Mouse (Mus musculus): ENCODE results near the gene Fam207a. TPM values are rescaled to one million over a fixed set of nuclear protein-coding genes. Genes with fewer than 3 reads are reported as not detected.

The Fam207a gene
- polyA plus RNA-seq, 1 experiment, result 10.4 TPM

DNA sequence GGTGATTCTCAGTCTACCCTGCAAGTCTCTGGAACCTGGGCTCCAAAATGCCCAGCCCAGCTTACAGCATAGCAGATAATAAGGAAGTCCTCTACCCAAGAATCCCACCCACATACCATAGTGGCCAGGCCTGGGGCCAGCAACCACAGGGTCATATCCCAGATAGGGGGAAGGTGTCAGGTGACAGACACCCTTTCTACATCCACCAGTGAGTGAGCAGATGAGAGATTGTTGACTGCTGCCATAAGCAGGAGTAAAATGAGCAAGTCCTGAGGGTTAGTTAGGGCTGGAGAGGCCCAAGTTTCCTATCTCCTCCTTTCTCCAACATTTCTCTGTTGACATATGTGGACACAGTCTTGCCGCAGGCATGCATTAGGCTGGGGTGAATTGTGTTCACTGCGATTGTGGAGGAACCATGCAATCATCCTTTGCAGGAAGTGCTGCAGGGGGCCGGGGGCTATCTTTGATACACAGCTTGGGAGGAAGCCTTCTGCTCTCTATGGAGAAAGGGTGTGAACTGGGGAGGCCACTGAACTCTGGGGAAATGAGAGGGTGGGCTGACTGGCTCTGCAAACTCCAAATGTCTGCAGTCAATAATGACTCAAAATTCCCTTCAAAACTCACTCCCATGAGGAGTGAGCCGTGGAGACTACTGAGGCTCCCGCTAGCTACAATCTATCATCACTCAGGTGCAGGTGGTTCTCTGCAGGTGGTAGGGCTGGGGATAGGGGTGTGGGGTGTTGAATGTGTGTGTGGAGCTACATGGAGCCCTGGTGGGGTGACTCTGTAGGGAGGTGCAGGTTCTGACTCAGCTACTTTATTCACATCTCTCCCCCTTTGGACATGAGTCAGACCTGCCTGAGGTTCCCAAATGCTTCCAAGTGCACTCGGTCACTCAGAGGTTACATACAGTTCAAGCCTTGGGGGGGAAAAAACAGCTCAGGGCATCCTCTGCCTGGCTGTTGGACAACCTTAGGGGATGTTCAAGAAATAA lies 15.7 kb upstream of the Fam207a start:
- Histone ChIP-seq H3K4me3 (ENCODE audit: control insufficient read depth, low read depth, low read length) (no peak overlapping the region), H3K27me3 (ENCODE audit: control insufficient read depth, insufficient read depth, low read length) (no peaks in the 10 kb centered on the region), H3K36me3 (ENCODE audit: control insufficient read depth, insufficient read depth, low read length) (no peaks in the 10 kb centered on the region), H3K4me1 (ENCODE audit: control insufficient read depth, insufficient read depth, low read length) (peaks cover 7% of the 10 kb centered on the region), H3K27ac (ENCODE audit: control insufficient read depth, insufficient read depth, low read depth, low read length) (no peak overlapping the region)
- TF ChIP-seq POLR2A (IDR thresholded peaks at IDR 0.05; ENCODE audit: control insufficient read depth, low read depth, low read length) (no peak), CTCF (IDR thresholded peaks at IDR 0.05; ENCODE audit: control insufficient read depth, insufficient read depth, insufficient replicate concordance, low read depth, low read length) (no peak)

DNA sequence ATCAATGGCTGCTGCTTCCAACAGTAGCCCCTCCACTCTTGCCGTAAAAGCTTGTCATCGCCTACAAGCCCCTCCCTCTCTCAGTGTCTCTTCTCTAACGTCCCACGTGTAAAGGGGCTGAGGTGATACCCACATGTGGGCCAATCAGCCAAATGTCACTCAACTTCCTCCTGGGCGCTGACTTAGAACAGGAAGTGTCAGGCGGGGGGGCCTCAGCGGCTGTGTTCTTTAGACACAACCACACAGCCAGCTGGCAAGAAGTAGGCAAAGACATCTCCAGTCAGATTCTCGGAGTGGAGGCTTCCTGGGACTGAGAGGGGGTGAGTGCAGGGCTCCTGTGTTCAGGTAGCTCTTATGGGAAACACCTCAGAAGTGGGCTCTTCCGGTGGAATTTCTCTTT lies 14.6 kb upstream of the Fam207a start, which contains the start of gene Itgb2:
Gene Itgb2, plus strand, starts transcription at position 113 of the 400 bp plus-strand sequence.
- no peak for TF ChIP-seq CTCF (IDR thresholded peaks at IDR 0.05; ENCODE audit: control insufficient read depth, insufficient read depth, insufficient replicate concordance, low read depth, low read length)
- no peak for TF ChIP-seq POLR2A (IDR thresholded peaks at IDR 0.05; ENCODE audit: control insufficient read depth, low read depth, low read length)
- Histone ChIP-seq H3K36me3 (ENCODE audit: control insufficient read depth, insufficient read depth, low read length) (no peaks in the 10 kb centered on the region), H3K4me1 (ENCODE audit: control insufficient read depth, insufficient read depth, low read length) (peaks cover 7% of the 10 kb centered on the region), H3K4me3 (ENCODE audit: control insufficient read depth, low read depth, low read length) (no peak within 1 kb of the TSS), H3K27me3 (ENCODE audit: control insufficient read depth, insufficient read depth, low read length) (no peaks in the 10 kb centered on the region), H3K27ac (ENCODE audit: control insufficient read depth, insufficient read depth, low read depth, low read length) (no peak within 1 kb of the TSS)

DNA sequence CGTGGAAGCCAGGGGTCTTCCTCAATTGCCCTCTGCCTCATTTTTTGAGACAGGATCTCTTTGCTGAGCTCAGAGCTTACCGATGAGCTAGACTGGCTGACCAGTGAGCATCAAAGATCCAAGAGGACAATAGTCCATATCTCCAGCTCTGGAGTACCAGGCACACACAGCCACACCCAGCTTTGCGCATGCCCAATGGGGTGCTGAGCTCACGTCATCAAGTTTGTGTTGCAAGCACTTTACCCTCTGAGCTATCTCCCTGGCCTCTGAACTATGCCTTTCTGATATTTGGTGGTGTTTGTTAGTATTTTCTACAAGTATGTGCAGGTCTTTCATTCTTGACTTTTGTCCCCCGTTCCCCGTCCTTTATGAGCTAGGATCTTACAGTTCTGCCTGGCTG lies 13.0 kb upstream of the Fam207a start:
- Histone ChIP-seq H3K4me1 (ENCODE audit: control insufficient read depth, insufficient read depth, low read length) (no peaks in the 10 kb centered on the region; the same call in 1 of the 2 replicates), H3K4me3 (ENCODE audit: control insufficient read depth, low read depth, low read length) (no peak overlapping the region), H3K27ac (ENCODE audit: control insufficient read depth, insufficient read depth, low read depth, low read length) (no peak overlapping the region), H3K36me3 (ENCODE audit: control insufficient read depth, insufficient read depth, low read length) (no peaks in the 10 kb centered on the region), H3K27me3 (ENCODE audit: control insufficient read depth, insufficient read depth, low read length) (no peaks in the 10 kb centered on the region)
- no peak for TF ChIP-seq POLR2A (IDR thresholded peaks at IDR 0.05; ENCODE audit: control insufficient read depth, low read depth, low read length)
- no peak for TF ChIP-seq CTCF (IDR thresholded peaks at IDR 0.05; ENCODE audit: control insufficient read depth, insufficient read depth, insufficient replicate concordance, low read depth, low read length)

DNA sequence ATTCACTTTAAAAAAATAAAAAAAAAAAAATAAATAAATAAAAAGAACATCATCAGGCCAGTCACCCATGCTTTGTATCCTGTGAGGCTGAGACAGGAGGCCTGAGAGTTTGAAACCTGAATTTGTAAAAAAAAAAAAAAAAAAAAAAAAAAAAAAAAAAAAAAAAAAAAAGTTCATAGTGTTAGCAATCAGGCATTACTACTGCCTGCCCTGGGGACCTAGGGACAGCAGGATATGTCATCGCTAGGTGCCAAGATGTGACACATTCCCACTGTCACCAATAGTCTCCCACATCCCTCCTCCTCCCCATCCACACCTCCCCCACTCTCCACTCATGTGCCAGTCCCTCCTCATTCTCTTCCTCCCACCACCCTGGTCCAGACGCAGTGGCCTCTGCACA lies 10.9 kb upstream of the Fam207a start:
- Histone ChIP-seq H3K27ac (ENCODE audit: control insufficient read depth, insufficient read depth, low read depth, low read length) (no peak overlapping the region), H3K4me1 (ENCODE audit: control insufficient read depth, insufficient read depth, low read length) (no peaks in the 10 kb centered on the region; the same call in 1 of the 2 replicates), H3K27me3 (ENCODE audit: control insufficient read depth, insufficient read depth, low read length) (no peaks in the 10 kb centered on the region), H3K4me3 (ENCODE audit: control insufficient read depth, low read depth, low read length) (no peak overlapping the region), H3K36me3 (ENCODE audit: control insufficient read depth, insufficient read depth, low read length) (no peaks in the 10 kb centered on the region)
- TF ChIP-seq CTCF (IDR thresholded peaks at IDR 0.05; ENCODE audit: control insufficient read depth, insufficient read depth, insufficient replicate concordance, low read depth, low read length) (no peak), POLR2A (IDR thresholded peaks at IDR 0.05; ENCODE audit: control insufficient read depth, low read depth, low read length) (no peak)

DNA sequence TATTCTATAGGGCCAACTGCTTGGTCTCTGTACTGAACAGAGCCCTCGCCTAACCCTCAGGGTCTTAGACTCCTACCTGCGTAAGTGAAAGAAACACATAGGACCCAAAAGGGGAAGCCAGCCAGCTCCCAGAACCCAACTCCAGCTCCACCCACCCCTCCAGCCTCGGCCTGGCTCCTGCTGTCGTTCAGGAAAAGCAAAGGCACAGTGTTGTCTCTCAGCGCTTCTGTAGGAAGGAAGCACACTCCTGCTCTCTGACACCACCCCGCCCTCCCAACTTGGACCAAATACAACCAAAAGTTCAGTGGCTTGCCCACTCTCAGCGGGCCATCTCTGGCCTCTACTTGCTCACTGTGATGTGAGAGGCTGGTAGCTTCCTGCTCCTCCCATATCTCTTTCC lies 7.7 kb upstream of the Fam207a start:
- no peaks in the 10 kb centered on the region for H3K27me3 ChIP-seq (ENCODE audit: control insufficient read depth, insufficient read depth, low read length)
- TF ChIP-seq POLR2A (IDR thresholded peaks at IDR 0.05; ENCODE audit: control insufficient read depth, low read depth, low read length) (no peak), CTCF (IDR thresholded peaks at IDR 0.05; ENCODE audit: control insufficient read depth, insufficient read depth, insufficient replicate concordance, low read depth, low read length) (no peak)
- no peak overlapping the region for H3K4me3 ChIP-seq (ENCODE audit: control insufficient read depth, low read depth, low read length)
- no peak overlapping the region for H3K27ac ChIP-seq (ENCODE audit: control insufficient read depth, insufficient read depth, low read depth, low read length)
- H3K4me1 ChIP-seq (ENCODE audit: control insufficient read depth, insufficient read depth, low read length), result no peaks in the 10 kb centered on the region; the same call in 1 of the 2 replicates
- H3K36me3 ChIP-seq (ENCODE audit: control insufficient read depth, insufficient read depth, low read length), result no peaks in the 10 kb centered on the region

DNA sequence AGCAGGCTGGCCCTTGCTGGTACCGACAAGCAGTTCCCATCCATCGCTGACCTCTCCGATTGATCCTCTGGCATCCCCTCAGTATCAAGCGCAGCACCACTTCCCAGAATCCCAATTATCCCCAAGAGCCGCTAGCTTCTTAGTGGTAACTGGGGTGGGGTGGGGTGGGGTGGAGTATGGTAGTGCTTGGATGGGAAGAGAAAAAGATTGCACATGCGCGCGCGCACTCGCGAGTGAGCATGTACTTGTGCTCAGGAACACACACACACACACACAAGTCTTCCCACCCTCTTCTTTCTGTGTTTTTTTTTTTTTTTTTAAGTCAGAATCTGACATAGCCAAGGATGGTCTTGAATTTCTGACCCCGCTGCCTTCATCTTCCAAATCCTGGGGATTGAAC lies 7.2 kb upstream of the Fam207a start:
- TF ChIP-seq CTCF (IDR thresholded peaks at IDR 0.05; ENCODE audit: control insufficient read depth, insufficient read depth, insufficient replicate concordance, low read depth, low read length) (no peak), POLR2A (IDR thresholded peaks at IDR 0.05; ENCODE audit: control insufficient read depth, low read depth, low read length) (no peak)
- Histone ChIP-seq H3K4me1 (ENCODE audit: control insufficient read depth, insufficient read depth, low read length) (peaks cover 2% of the 10 kb centered on the region), H3K27me3 (ENCODE audit: control insufficient read depth, insufficient read depth, low read length) (no peaks in the 10 kb centered on the region), H3K27ac (ENCODE audit: control insufficient read depth, insufficient read depth, low read depth, low read length) (no peak overlapping the region), H3K36me3 (ENCODE audit: control insufficient read depth, insufficient read depth, low read length) (no peaks in the 10 kb centered on the region), H3K4me3 (ENCODE audit: control insufficient read depth, low read depth, low read length) (no peak overlapping the region)

DNA sequence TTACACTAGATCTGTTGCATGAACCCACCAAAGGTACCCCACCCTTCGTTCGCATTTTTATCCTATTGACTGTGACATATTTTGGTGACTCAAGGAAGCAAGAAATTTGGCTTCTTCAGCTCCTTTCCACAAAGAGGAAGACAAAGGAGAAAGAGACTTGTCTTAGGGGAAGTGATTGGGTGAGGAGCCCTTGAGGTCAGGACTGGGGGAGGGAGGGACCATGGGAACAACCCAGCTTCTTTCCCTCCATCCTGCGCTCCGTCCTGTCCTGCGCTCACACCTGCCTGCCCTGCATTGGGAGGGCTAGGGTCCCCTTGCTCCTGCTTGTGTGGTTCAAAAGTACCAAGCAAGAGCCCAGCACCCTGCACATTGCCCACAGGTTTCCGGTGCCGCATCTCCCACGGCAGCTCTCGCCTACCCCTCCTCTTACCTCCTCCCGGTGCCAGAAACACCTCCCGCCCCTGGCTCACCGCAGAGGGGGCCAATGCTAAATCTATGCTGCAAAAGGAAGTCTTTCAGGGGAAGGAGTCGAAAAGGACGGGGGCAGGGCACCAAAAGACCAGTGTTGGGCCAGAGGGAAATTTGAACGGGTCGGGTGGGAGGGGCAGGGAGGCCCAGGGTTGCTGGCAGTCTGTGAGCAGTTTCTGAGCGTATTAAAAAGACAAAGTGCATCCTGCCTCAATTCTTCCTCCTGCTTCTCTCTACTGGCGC lies 6.6 kb upstream of the Fam207a start:
- no peaks in the 10 kb centered on the region for H3K36me3 ChIP-seq (ENCODE audit: control insufficient read depth, insufficient read depth, low read length)
- no peak overlapping the region for H3K27ac ChIP-seq (ENCODE audit: control insufficient read depth, insufficient read depth, low read depth, low read length)
- H3K4me3 ChIP-seq (ENCODE audit: control insufficient read depth, low read depth, low read length), result no peak overlapping the region
- H3K27me3 ChIP-seq (ENCODE audit: control insufficient read depth, insufficient read depth, low read length), result no peaks in the 10 kb centered on the region
- TF ChIP-seq CTCF (IDR thresholded peaks at IDR 0.05; ENCODE audit: control insufficient read depth, insufficient read depth, insufficient replicate concordance, low read depth, low read length), result no peak
- no peak for TF ChIP-seq POLR2A (IDR thresholded peaks at IDR 0.05; ENCODE audit: control insufficient read depth, low read depth, low read length)
- peaks cover 7% of the 10 kb centered on the region for H3K4me1 ChIP-seq (ENCODE audit: control insufficient read depth, insufficient read depth, low read length)
